Mouse (Mus musculus): ENCODE measurements around the gene Sema6c.

DNA sequence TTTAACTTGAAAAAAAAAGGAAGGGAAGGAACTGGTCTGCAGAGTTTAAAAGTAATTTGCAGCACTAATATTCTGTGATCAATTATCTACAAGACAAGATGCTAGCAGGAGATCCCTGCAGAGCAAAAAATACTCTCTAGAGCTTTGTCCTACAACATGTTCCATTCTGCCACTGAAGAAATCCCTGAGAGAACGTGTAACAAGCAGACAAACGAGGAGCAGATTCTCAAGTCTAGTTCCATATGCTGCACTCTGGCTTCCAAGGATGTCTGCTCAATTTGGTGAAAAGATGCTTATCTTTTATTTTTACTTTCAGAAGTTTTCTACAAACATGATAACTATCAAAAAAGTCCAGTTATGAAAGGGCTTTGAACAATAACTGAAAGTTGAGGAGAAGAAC, 40.3 kb downstream of the Sema6c start:
- TF ChIP-seq CTCF (conservative IDR thresholded peaks at IDR 0.05; ENCODE audit: insufficient read depth, insufficient read length, low read depth, low read length), result no peak
- no peak for TF ChIP-seq POLR2A (IDR thresholded peaks at IDR 0.05; ENCODE audit: low read depth, low read length)
